Mouse (Mus musculus) hematopoietic stem cell, adult 5-6 weeks (primary cell): ENCODE measurements at regions not wholly inside any gene's neighbourhood (a gene's known extent, or its start where the extent isn't known, plus 50 kb on each side); places are given as distances from the start of the nearest gene placed in this dataset.

ENCODE experiments used
- ATAC-seq, 2 experiments: fragments of 125-278 bp in 1 of 2; replicated peaks in 1 of 2; 2 replicates each; pipeline ENCODE4 v1.8.0; 2016 to 2017; ENCODE audit warnings: inconsistent platforms in 2 of 2, mild to moderate bottlenecking in 2 of 2, moderate number of reproducible peaks in 2 of 2, low read depth in 1 of 2, moderate TSS enrichment in 1 of 2; ENCODE audit not compliant: low FRiP score in 2 of 2, poor library complexity in 2 of 2, severe bottlenecking in 2 of 2, insufficient read depth in 1 of 2, low TSS enrichment in 1 of 2

DNA sequence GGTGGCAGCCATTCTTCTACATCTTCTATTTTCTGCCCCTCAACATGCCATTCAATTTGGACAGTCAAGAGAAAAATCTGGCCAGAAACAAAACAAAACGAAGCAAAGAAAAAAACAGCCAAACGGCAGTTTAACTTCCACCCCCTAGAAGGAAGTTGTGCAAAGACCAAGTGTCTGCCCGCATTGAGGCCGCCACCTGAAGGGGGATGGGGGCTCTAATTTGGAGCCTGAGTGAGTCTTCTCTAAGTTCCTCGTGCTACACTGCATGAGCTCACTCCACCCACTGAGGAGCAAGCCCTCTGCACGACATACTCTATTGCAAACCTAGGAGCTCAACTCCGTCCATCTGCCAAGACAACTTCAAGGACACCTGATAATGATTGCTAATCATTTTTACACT, 174.9 kb upstream of the Ercc4 start:
- peak; percentile 65 to 75; a peak in 3 of 4 replicates for ATAC-seq

DNA sequence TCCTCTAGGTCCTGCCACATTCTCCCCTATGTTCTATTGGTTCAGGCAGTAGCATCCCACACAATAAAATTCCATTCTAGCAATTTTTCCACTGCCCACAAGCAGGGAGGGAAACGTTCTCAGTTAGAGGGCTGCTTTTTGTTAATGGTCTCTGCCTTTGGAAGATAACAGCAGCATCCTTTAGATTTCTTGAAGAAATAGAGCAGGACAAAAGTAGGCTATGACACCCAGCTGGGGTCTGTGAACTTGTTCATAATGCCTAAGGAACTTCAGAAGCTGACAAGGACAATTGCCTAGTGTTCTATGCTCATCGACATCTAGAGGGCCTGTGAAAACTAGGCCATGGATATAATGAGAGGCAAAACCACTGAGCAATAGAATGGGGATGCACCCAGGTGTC, 174.2 kb upstream of the Ercc4 start:
- no peak for ATAC-seq

DNA sequence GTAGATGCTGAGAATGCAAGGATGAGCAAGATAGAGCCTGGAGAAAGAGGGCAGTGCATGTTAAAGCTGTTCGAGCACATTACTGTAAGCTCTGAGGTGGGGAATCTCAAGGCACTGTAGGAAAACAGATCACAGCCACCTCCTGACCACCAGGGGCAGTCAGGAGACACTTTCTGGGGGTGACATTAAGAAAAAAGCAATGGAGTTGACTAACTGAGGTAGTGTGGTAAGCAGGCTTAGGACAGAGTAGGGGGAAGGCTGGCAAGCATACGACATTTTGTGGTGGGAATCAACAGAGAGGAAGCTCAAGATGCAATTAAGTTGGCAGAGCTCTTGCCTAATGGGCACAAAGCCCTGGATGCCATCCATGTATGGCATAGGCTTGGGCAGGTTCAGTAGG, 172.9 kb upstream of the Ercc4 start:
- ATAC-seq, result peak; percentile 46 to 69; a peak in 2 of 4 replicates

DNA sequence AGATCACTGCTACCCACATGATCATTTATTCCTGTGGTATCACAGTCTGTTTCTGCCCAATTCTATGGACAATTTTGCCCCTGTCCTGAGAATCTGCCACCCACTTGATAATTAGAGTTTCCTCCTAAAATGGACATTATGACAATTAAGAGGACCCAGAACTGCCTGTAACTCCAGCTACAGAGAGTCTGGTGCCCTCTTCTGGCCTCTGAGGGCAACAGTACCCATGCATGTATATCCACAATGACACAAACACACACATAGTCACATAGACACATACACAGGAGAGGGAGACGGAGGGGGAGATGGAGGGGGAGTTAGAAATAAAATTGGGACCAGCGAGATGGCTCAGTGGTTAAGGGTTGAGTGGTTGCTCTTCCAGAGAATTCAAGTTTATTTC, 170.9 kb upstream of the Ercc4 start:
- no peak for ATAC-seq

DNA sequence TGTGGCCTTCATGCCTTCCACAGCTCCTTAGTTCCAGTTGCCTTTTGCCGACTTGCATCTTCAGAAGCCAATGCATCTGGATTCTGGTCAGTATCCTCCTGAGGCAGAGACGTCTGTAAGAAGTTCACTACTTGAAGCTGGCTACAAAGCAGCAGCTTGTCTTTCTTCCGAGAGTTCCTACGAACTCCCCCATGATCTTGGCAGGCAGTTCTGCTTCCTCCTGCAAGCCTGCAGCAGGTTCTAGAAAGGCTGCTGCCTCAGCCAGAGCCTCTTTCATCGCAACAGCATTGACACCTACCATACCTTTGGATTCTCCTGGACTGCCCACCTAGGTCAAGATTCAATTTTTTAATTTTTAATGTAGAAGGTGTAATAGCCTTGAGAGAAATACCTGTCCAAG, 158.3 kb upstream of the Ercc4 start:
- ATAC-seq, result no peak

DNA sequence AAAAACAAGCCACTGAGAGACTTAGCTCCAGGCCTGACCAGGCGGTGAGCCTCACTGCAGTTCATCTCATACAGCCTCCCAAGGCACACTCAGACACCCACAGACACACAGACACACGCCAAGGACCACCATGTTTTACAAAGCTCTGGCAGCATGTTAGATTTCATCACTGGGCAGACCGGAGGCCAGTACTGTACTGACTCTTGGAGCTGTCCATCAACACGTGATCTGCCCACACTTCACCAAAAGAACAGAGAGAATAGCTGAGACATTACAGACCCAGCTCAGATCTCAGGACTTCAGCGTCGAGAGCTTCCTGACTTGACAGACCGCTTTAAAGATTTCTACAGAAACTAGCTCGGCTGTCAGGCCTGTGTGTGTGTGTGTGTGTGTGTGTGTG, 155.5 kb upstream of the Ercc4 start:
- no peak for ATAC-seq

DNA sequence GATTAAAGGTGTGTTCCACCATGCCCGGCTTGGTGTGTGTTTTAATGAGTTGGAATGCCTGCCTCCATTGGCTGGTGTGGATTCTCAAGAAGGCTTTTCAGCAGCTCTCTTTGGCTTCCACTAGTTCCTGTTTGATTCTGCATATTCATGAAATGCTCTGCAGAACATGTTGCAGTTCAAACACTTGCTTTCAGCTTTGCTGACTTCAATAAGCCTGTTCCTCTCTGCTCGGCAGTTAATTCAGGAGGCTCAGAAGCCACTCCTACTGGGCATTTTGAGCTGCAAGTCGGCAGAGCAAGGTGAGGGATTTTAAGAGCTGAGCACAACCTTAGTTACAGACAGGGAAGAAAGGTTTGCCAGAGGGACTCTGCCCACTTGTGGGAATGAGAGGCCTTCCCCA, 153.1 kb upstream of the Ercc4 start:
- ATAC-seq, result no peak

DNA sequence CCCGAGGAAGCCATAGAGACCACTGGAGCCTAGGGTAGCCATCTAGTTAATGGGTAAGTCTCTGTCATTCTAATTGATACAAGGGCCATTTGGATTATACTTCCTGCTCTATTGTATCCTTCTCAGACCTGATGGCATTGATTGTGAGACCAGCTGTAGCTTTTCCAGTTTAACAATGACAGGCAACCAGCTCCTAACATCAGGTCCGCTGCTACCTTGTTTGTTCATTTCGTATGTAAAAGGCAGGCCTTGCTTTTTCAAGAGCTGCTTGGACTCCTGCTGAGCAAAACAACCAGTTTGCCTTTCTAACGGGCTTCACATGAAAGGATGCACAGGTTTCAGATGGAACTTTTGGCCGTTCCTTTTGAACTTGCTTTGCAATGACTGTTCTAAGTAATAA, 148.6 kb upstream of the Ercc4 start:
- ATAC-seq, result no peak

DNA sequence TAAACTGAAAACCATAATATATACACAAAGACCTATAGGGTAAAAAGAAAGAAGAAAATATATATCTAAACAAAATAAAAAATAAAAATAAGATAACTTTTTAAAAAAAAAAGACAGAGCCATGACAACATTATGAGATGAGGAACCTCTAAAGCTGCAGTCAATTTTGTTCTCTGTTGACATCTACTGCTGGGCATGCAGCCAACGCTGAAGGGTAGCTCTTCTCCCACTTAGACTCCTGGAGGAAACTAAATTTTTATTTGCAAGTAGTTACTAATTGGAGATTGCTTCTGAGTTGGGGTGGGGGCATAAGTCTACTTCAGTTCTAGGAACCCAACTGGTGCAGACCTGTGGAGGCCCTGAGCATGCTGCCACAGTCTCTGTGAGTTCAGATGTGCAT, 126.8 kb upstream of the Ercc4 start:
- ATAC-seq, result no peak

DNA sequence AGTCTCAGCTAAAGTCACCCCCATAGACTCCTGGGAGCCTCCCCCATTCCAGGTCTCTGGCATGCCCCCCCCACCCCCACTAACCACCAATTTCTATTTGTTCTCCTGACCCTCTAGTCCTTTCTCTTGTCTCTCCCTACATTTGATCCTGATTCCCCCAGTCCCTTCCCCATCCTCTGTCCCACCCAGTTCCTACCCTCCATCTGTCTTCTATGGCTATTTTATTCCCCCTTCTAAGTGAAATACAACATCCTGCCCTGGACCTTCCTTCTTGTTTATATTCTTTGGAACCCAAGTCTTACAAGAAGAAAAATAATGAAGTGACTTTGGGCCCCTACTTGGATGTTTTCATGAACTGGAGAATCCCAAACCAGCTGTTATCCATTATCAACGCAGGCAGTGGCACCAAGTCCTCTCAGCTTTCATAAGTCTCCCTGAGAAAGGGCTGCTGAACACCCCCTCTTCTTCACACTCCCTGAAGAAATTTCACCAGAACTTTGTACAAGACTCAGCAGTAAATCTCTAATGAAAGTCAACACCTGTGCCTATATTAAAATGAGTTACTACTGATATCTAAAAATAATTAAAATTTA, 108.1 kb upstream of the Ercc4 start:
- no peak for ATAC-seq

DNA sequence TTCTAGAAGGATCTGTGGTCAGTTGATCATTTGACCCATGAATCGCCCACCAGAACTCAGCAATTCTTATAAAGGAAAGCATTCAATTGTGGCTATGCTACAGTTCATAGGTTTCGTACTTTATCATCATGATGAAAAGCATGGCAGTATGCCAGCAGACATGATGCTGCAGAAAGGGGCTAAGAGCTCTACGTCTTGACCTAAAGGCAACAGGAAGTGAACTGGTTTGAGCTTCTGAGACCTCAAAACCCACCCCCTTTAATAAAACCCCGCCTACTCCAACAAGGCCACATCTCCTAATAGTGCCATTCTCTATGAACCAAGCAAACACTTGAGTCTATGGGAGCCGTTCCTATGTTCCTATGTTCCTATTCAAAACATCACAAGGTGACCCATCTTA, 96.6 kb upstream of the Ercc4 start:
- peak; percentile 53 to 67 for ATAC-seq

DNA sequence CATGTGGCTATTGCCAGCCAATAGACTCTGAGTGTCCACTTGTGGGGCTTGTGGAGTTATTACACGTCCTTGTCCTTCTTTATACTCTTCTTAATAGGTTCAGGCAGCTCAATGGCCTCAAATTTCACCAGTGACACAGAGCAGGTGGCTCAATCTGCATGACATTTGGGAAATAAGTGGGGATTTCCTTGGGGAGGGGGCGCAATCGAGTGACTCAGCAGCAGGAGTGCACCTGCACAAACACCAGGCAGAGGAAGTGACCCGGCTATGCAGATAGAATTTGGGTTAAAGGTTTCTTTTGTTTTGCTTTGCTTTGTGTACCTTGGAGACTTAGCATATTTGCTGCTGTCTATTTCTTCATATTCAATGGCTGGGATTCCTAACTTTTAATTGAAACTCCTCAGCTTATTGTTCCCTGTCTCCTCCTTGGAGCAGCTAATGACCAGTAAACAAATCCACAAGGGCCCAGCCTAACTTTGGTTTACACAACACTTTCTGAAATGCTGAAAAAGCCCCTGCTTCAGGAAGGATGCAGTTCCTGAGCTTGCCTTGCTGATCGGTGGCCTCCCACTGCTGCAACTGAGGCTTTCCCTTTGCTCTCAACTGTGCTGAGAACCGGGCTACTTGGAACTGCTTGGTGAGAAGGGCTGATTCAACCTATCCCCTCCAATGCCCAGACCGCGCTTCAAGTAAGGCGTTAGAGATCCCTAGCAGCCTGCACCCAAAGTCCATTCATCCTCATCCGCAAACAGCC, 95.4 kb upstream of the Ercc4 start:
- no peak for ATAC-seq

DNA sequence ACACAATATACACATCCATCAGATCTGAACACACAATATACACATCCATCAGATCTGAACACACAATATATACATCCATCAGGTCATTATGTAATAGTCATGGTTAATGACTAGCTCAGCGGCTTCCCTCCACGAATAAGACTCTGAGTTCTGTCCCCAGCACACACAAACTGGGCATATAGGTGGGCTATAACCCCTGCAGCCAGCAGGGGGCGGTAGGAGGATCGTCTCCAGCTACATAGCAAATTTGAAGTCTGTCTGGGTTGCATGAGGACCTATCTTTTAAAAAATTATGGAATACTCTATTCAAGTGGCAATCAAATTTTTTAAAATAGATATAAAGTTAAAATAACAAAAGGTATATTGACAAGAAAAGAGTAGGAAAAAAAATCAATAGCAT, 86.6 kb upstream of the Ercc4 start:
- ATAC-seq, result peak in 1 of 2 experiments; percentile 39; a peak in 1 of 4 replicates

DNA sequence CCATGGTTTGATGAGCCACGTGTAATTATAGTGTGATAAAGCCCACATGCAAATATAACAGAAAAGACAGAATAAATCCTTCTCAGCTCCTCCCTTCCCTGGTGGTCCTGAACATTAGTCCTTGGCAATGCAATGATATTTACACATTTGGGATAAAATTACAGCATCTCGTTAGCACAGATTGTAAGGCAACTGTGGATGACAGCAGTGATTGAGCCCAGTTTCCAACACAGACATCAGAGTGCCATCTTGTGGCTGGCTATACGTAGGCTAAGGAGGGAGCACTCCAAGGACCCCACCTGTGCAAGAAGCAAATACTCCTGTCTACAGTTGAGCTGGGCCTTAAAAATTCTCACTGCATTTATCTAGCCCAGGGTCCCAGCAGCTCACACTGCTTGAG, 84.1 kb upstream of the Ercc4 start:
- no peak for ATAC-seq

DNA sequence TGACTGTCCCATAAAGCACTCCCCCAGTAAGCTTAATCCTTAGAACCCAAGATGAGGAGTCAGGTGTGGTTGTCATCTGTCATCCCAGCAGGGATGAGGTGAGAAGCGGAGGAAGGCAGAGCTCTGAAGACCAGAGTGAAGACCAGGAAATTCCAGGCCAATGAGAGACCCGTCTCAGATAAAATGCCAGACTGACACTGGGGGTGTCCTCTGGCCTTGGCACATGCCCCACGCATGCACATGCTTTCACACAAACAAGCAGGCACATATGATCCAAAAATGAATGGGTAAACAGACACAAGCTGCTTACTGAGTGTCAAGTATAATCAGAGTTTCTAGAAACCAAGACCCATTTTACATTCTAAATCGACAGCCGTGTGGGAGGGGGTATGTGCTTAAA, 75.3 kb upstream of the Ercc4 start:
- ATAC-seq, result no peak

DNA sequence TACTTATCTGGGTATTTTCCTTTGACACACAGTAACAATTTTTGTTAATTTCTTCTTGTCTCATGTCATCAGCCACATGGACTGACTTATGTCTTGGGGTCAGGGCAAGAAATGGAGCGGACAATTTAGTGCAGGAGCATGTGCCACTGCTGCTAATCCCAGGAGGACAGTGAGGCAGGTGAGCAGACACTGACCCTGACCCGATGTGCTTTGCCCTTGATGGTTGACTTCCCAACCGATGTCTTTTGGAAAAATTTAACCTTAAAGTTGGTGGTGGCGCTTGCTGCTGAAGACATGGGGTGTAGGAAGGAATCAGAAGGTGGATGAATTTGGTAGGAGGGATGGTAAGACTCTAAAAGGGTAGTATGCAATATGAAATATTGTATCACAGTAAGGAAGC, 72.9 kb upstream of the Ercc4 start:
- ATAC-seq, result no peak

DNA sequence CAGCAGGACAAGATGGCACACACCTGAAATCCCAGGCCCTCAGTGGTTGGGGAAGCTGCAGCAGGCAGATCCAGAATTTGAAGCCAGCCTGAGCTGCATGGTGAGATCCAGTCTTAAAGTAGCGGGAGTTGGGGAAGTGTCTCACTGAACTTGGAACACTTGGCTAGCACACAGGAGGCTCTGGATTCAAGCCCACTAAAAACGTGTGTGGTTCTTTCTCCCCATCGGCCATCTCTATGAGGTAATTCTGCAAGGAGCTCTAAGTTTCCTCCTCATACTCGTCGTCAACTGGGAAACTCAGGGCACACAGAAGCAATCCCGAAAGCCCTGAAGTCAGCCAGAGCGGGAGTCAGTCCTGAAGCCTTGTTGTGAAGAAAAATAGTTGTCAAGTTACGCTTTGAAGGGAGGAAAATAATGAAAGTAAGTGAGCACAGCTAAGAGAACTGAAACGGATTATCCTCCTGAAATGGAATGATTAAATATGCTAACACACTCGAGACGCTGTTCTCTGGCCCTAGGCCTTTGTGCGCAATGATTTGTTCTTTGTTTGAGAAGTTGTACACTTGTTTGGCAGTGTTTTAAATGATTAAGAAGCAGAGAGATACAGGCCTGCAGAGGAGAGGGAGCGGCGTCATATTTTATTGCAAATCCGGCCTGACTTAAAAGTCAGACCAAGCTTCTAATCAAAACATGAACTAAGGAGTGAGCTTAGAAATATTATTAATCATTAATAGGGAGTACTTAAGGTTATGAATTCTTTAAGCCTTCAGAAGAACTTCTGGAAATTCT, 69.0 kb upstream of the Ercc4 start:
- no peak for ATAC-seq

DNA sequence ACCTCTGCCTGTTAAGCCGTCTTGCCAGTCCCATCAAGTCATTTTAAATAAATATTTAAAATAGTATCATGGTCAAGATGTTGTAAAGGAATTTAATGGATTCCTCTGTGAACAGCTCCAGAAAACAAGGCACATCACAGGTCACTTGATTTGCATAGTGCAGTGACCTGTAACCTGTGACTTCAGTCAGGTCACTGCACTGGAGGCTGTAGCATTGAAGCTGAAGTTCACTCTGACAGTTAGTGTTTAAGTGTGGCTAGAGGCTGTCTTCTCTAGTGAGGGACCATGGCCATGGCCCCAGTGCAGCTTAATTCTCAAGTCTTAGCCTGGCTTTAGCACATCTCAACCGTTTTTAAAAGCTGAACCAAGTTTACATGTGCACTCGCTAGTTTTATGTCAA, 68.1 kb upstream of the Ercc4 start:
- ATAC-seq, result no peak
